Mouse (Mus musculus): ENCODE results near the gene Tnr.

Gene Tnr

DNA sequence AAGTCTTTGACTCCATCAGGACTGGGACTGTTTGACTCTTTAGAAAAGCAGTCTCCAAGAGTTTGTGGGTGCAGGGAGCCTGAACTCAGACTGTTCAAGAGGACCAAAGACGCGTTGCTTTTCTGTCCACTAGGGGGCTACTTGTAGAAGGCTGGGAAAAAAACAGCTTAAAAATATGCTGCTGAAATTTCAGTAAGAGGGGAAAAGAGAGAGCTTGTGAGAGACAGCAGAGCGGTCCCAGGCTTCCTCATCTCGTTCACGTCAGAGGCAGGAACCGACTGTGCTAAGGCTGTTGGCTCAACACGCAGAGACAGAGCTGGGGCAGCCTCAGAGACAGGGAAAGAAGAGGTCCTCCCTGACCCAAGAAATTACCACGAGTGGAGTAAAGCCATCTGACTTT lies at the start of gene Tnr:
Gene Tnr, plus strand, starts transcription at position 192 of the 400 bp plus-strand sequence.
- peak; percentile 37 for DNase-seq

- DNase-seq, result no peak
These were observed 33.6 kb upstream of the Tnr start for GRCm38 (mm10) chr1:159489853-159490435.

DNA sequence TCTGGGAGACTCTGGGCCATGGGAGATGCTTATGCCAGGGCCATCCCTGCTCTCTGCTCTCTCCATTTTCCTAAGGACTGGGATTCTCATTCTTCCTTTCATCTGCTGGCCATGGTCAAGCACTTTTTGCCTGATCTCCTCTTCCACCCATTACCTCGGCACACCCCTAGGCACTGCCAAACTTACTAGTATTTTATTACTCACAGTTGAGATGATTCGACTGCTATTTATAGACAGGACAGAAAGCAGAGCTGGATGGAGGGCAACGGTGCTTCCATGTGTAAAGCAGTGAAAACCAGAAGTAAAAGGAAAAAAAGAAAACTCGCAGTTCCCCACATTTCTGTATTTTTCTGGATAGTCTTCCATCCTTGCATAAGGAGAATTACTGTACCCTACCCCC lies 31.0 kb upstream of the Tnr start:
- no peak for DNase-seq

GRCm38 (mm10) chr1:159493720-159494499 lies 29.7 kb upstream of the Tnr start:
- no peak for DNase-seq

- no peak for DNase-seq
These were observed 25.3 kb upstream of the Tnr start for GRCm38 (mm10) chr1:159498236-159498635.

GRCm38 (mm10) chr1:159499806-159500460 lies 23.6 kb upstream of the Tnr start:
- DNase-seq, result no peak

GRCm38 (mm10) chr1:159501911-159502310 lies 21.7 kb upstream of the Tnr start:
- no peak for DNase-seq

DNA sequence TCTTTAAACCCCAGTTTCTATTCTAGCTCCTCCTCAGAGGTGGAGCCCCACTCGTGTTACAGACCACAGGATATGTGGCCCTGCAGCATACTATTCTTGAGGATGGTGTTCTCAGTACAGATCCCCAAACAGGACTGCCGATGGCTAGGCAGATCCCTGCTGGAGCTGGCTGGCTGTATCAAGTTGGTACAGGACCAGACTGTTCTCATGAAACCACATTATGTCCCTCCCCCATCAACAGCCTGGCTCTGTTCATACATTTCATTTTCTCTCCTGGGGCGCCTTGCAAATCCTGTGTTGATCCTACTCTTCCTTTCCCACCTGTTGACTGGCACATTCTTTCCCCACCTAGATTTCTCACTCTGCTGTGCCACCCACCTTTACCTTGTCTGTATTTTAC lies 12.9 kb upstream of the Tnr start:
- DNase-seq, result no peak

GRCm38 (mm10) chr1:159517647-159518046 lies 5.9 kb upstream of the Tnr start:
- DNase-seq, result no peak

GRCm38 (mm10) chr1:159519206-159519605 lies 4.4 kb upstream of the Tnr start:
- no peak for DNase-seq

DNA sequence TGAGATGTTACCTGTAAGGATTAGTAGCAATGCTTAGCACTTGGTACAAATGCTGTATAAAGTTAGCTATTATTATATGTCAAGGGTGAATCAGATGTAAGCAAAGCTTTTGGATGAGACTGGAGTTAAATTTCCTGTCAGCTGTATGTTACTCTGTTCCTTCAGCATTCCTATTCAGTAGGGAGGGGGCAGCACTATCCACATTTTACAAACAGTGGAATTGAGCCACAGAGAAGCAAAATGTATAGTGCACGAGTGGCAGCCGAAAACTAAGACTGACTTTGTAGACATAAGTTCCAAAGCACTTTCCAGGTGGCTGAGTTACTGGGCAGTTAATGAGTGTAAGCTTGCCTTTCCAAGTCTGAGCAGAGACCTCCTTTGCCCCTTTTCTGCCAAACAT lies 500 bp upstream of the Tnr start:
- DNase-seq, result no peak

DNA sequence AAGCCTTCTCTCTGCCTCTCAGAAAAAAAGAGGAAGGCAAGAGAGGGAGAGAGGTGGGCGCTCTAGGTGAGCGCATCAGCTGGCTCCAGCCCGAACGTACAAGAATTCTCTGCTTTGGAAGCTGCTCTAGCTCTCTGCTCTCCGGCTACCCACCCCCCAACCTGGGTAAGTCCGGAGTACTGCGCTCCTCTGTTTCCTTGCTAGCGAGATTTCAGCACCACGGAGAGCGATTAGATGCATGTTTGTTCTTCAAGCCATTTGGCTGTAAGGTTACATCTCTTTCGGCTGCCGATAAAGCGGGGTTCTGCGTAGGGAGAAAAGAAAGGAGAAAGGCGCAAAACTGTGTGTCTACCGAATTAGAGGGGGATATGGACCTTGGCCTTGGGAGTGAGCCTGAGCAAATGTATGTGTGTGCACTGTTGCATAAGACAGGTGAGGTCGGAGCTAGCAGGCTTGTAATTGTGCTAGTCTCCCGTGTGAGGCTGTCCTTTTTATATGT lies 531 bp downstream of the Tnr start:
- DNase-seq, result peak; percentile 74

GRCm38 (mm10) chr1:159532841-159533569 lies 9.4 kb downstream of the Tnr start:
- no peak for DNase-seq

- DNase-seq, result no peak
These were observed 12.0 kb downstream of the Tnr start for GRCm38 (mm10) chr1:159535582-159535981.

DNA sequence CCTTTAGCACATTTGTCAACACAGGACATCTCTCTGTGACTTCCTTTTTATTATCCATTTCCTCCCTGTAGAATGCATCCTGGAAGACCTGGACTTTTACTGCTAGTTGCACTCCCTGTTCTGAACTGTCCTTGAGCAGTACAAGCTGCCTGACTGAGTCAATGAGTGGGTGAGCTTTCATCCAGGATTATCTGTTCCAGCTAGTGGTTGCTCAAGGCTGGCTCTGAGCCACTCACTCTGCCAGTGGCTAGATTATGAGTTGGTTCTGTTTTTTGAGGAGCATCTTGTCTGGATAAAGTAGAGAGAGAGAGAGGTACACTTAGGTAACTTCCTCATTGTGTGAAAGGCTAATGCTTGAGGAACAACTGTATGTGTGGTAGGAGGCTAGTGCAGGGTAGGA lies 14.0 kb downstream of the Tnr start:
- no peak for DNase-seq

GRCm38 (mm10) chr1:159538076-159538475 lies 14.5 kb downstream of the Tnr start:
- DNase-seq, result no peak

DNA sequence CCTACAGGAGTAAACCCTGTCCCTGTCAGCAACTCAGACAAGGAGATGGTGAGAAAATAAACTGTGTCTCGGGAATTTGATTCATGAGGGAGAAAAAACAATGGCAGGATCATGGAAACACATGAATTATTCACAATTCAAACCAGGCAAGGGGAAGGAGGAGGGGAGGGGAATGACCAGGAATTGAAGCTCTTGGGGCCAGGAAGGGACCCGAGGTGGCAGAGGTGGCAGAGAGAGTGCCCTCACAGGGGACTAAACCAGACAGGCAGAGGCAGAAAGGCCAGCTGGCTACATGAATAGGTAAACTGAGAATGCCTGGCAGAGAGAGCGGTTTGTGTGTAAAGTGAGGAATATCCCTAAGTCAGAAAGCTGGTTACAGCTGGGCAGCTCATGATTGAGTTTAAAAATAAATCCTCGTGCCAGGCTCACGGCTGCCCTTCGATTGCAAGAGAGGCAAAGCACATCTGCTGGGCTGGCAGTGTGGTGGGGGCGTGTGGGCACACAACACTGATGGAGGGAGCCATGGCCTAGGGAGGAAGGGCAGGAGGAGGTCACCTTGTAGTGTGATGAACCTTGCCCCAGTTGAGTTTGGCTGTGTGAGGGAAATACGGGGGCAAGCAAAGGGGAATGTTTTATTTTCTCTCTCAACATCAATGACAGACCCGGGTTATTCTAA lies 22.0 kb downstream of the Tnr start:
- no peak for DNase-seq

GRCm38 (mm10) chr1:159551036-159551435 lies 27.5 kb downstream of the Tnr start:
- no peak for DNase-seq

- DNase-seq, result no peak
These were observed 28.2 kb downstream of the Tnr start for GRCm38 (mm10) chr1:159551591-159552442.

GRCm38 (mm10) chr1:159561616-159562015 lies 38.0 kb downstream of the Tnr start:
- DNase-seq, result no peak

- no peak for DNase-seq
These were observed 41.6 kb downstream of the Tnr start for GRCm38 (mm10) chr1:159565129-159565528.

GRCm38 (mm10) chr1:159566046-159566445 lies 42.5 kb downstream of the Tnr start:
- DNase-seq, result no peak
